Mouse (Mus musculus) midbrain, postnatal 0 days (tissue): ENCODE data around the gene Tmed4. TPM values are rescaled to one million over a fixed set of nuclear protein-coding genes. Genes with fewer than 3 reads are reported as not detected.

Source experiments
- ATAC-seq: fragments of 200-750 bp; cut with Nextera tagmentation; 2 replicates; pipeline ENCODE4 v1.8.0; 2017; ENCODE audit warnings: moderate number of reproducible peaks, mild to moderate bottlenecking, moderate TSS enrichment, moderate library complexity; ENCODE audit not compliant: low FRiP score
- DNase-seq: peaks from one replicate; pipeline ENCODE4 v3.0.0-alpha.2; 2015; ENCODE audit warnings: low spot score
- H3K27ac ChIP-seq: fragments of 300-500 bp; sonication (generic); 2 replicates; pipeline ENCODE4 v1.5.1; 2014; ENCODE audit warnings: low read depth, mild to moderate bottlenecking, low read length, mixed read lengths
- H3K27me3 ChIP-seq: fragments of 300-500 bp; sonication (generic); 2 replicates; pipeline ENCODE4 v1.6.1; 2014; ENCODE audit warnings: low read length, control low read depth, mixed read lengths; ENCODE audit not compliant: insufficient read depth
- H3K36me3 ChIP-seq: fragments of 300-500 bp; sonication (generic); 2 replicates; pipeline ENCODE4 v1.6.1; 2014; ENCODE audit warnings: low read length, control low read depth, mixed read lengths; ENCODE audit not compliant: insufficient read depth
- H3K4me1 ChIP-seq: fragments of 300-500 bp; sonication (generic); 2 replicates; pipeline ENCODE4 v1.6.1; 2014; ENCODE audit warnings: mild to moderate bottlenecking, control low read depth, antibody characterized with exemption, low read length, mixed read lengths; ENCODE audit not compliant: insufficient read depth
- H3K4me2 ChIP-seq: fragments of 300-500 bp; sonication (generic); 2 replicates; pipeline ENCODE4 v1.6.1; 2014; ENCODE audit warnings: low read depth, mild to moderate bottlenecking, low read length, mixed read lengths; ENCODE audit not compliant: poor library complexity, severe bottlenecking
- H3K4me3 ChIP-seq: fragments of 300-500 bp; sonication (generic); 2 replicates; pipeline ENCODE4 v1.5.1; 2014; ENCODE audit warnings: low read depth, mild to moderate bottlenecking, low read length, moderate library complexity
- H3K9ac ChIP-seq: fragments of 300-500 bp; sonication (generic); replicated peaks from 2 replicates; pipeline ENCODE4 v1.6.1; 2014; ENCODE audit warnings: mild to moderate bottlenecking, low read length, moderate library complexity, mixed read lengths; ENCODE audit not compliant: poor library complexity, severe bottlenecking
- H3K9me3 ChIP-seq: fragments of 300-500 bp; sonication (generic); 2 replicates; pipeline ENCODE4 v1.6.1; 2016; ENCODE audit warnings: low read length, control low read depth
- CTCF ChIP-seq: IDR thresholded peaks from 2 replicates; pipeline ENCODE4 v1.5.1; 2016; ENCODE audit warnings: antibody characterized with exemption, mild to moderate bottlenecking
- WGBS: fragments of 180-500 bp; shearing (Covaris S2); extraction: QIAGEN DNeasy Blood & Tissue Kit; methylation state at CpG from one replicate; pipeline ENCODE4 v1.1.7; 2014; 5-methylcytosine and 5-hydroxymethylcytosine counted together
- polyA plus RNA-seq: library from polyadenylated mRNA; unstranded; fragments of >200 nt; fragmentation: Nextera tagmentation; extraction: Ambion mirVana; gene quantifications from 2 replicates; pipeline ENCODE4 v1.2.1, GENCODE M21; 2015
- total RNA-seq: library from RNA; depleted of rRNA; stranded (reverse); fragments of >200 nt; gene quantifications from 2 replicates; pipeline ENCODE4 v1.2.3, GENCODE M21; 2014

The Tmed4 gene
- total and polyA plus RNA-seq, 2 experiments from 2014 or later: 90.1 to 92.7 TPM

GRCm38 (mm10) chr11:6290883-6291282 is 16.2 kb upstream of the Tmed4 start:
- Histone ChIP-seq H3K9me3 (no peaks in the 10 kb centered on the region), H3K27ac (peak overlapping the region; percentile 86), H3K27me3 (no peaks in the 10 kb centered on the region), H3K36me3 (no peaks in the 10 kb centered on the region), H3K4me2 (peak overlapping the region; percentile 70), H3K4me3 (peak overlapping the region; percentile 51), H3K9ac (no peak overlapping the region), H3K4me1 (peaks cover 6% of the 10 kb centered on the region; the same call in 1 of the 2 replicates)
- ATAC-seq (no peak), DNase-seq (no peak)
- 22% methylated on average over 3 of the region's 3 CpGs for WGBS
- no peak for TF ChIP-seq CTCF

GRCm38 (mm10) chr11:6290138-6290537 is 15.5 kb upstream of the Tmed4 start:
- Histone ChIP-seq H3K9me3 (no peaks in the 10 kb centered on the region), H3K27ac (no peak overlapping the region), H3K4me1 (peaks cover 6% of the 10 kb centered on the region; the same call in 1 of the 2 replicates), H3K36me3 (no peaks in the 10 kb centered on the region), H3K4me3 (no peak overlapping the region), H3K4me2 (no peak overlapping the region), H3K9ac (no peak overlapping the region), H3K27me3 (no peaks in the 10 kb centered on the region)
- DNase-seq (no peak), ATAC-seq (no peak)
- WGBS: 96% methylated on average over 3 of the region's 3 CpGs
- TF ChIP-seq CTCF: no peak

GRCm38 (mm10) chr11:6282940-6283339 is 8.3 kb upstream of the Tmed4 start:
- WGBS: 78% methylated on average over 3 of the region's 3 CpGs
- no peaks in the 10 kb centered on the region for H3K4me1 ChIP-seq
- H3K27me3 ChIP-seq: no peaks in the 10 kb centered on the region
- H3K4me2 ChIP-seq: no peak overlapping the region
- ATAC-seq: no peak
- H3K36me3 ChIP-seq: no peaks in the 10 kb centered on the region
- no peak overlapping the region for H3K9ac ChIP-seq
- no peak for DNase-seq
- H3K9me3 ChIP-seq: no peaks in the 10 kb centered on the region
- TF ChIP-seq CTCF: no peak
- no peak overlapping the region for H3K4me3 ChIP-seq
- no peak overlapping the region for H3K27ac ChIP-seq

GRCm38 (mm10) chr11:6276466-6276865 is 1.8 kb upstream of the Tmed4 start:
- Histone ChIP-seq H3K27me3 (no peaks in the 10 kb centered on the region), H3K4me1 (peaks cover 8% of the 10 kb centered on the region), H3K4me3 (no peak overlapping the region), H3K9me3 (no peaks in the 10 kb centered on the region), H3K9ac (no peak overlapping the region), H3K36me3 (peaks cover 7% of the 10 kb centered on the region; the same call in 1 of the 2 replicates), H3K4me2 (no peak overlapping the region), H3K27ac (no peak overlapping the region)
- no peak for ATAC-seq
- no peak for DNase-seq
- TF ChIP-seq CTCF: no peak
- WGBS: 82% methylated on average over 3 of the region's 3 CpGs

GRCm38 (mm10) chr11:6275094-6275484 is 419 bp upstream of the Tmed4 start:
- Histone ChIP-seq H3K4me2 (peak overlapping the region; percentile 64), H3K4me3 (peak overlapping the region; percentile 92), H3K9ac (peak overlapping the region; percentile 95; the same call in 1 of the 2 replicates), H3K9me3 (no peaks in the 10 kb centered on the region), H3K36me3 (peaks cover 12% of the 10 kb centered on the region), H3K27ac (peak overlapping the region; percentile 74), H3K27me3 (no peaks in the 10 kb centered on the region), H3K4me1 (peaks cover 8% of the 10 kb centered on the region)
- WGBS: 22% methylated on average over 7 of the region's 7 CpGs
- ATAC-seq (peak; percentile 6; the same call in 1 of the 2 replicates), DNase-seq (no peak)
- TF ChIP-seq CTCF: no peak

GRCm38 (mm10) chr11:6273607-6274006 is 1.1 kb downstream of the Tmed4 start:
- Histone ChIP-seq H3K4me2 (peak overlapping the region; percentile 64), H3K36me3 (peaks cover 12% of the 10 kb centered on the region), H3K9ac (peak overlapping the region; percentile 95), H3K4me3 (peak overlapping the region; percentile 92), H3K27ac (no peak overlapping the region), H3K9me3 (no peaks in the 10 kb centered on the region), H3K4me1 (peaks cover 8% of the 10 kb centered on the region), H3K27me3 (no peaks in the 10 kb centered on the region)
- WGBS: 62% methylated on average over 11 of the region's 11 CpGs
- no peak for DNase-seq
- no peak for ATAC-seq
- TF ChIP-seq CTCF: no peak
